Mouse (Mus musculus) hindbrain, embryonic 16.5 days (tissue): ENCODE data around the gene Papln. TPM values are rescaled to one million over a fixed set of nuclear protein-coding genes. Genes with fewer than 3 reads are reported as not detected.

Experiments
- ATAC-seq: fragments of 200-750 bp; cut with Nextera tagmentation; 2 replicates; pipeline ENCODE4 v1.8.0; 2017; ENCODE audit warnings: moderate TSS enrichment, moderate library complexity
- H3K27ac ChIP-seq: fragments of 300-500 bp; sonication (generic); 2 replicates; pipeline ENCODE4 v1.5.1; 2014; ENCODE audit warnings: low read depth, mild to moderate bottlenecking, control low read depth, low read length, moderate library complexity
- H3K27me3 ChIP-seq: fragments of 300-500 bp; sonication (generic); replicated peaks from 2 replicates; pipeline ENCODE4 v1.6.1; 2014; ENCODE audit warnings: low read length; ENCODE audit not compliant: control insufficient read depth, insufficient read depth
- H3K36me3 ChIP-seq: fragments of 300-500 bp; sonication (generic); 2 replicates; pipeline ENCODE4 v1.6.1; 2014; ENCODE audit warnings: mild to moderate bottlenecking, low read length, moderate library complexity, mixed read lengths; ENCODE audit not compliant: control insufficient read depth, insufficient read depth
- H3K4me1 ChIP-seq: fragments of 300-500 bp; sonication (generic); 2 replicates; pipeline ENCODE4 v1.6.1; 2014; ENCODE audit warnings: low read depth, low read length; ENCODE audit not compliant: control insufficient read depth, insufficient read depth
- H3K4me2 ChIP-seq: fragments of 300-500 bp; sonication (generic); 2 replicates; pipeline ENCODE4 v1.6.1; 2014; ENCODE audit warnings: mild to moderate bottlenecking, low read length, control low read depth, moderate library complexity
- H3K4me3 ChIP-seq: fragments of 300-500 bp; sonication (generic); 2 replicates; pipeline ENCODE4 v1.5.1; 2014; ENCODE audit warnings: mild to moderate bottlenecking, low read length, control low read depth, moderate library complexity
- H3K9ac ChIP-seq: fragments of 300-500 bp; sonication (generic); 2 replicates; pipeline ENCODE4 v1.6.1; 2014; ENCODE audit warnings: low read depth, mild to moderate bottlenecking, control low read depth, low read length, moderate library complexity
- H3K9me3 ChIP-seq: fragments of 300-500 bp; sonication (generic); 2 replicates; pipeline ENCODE4 v1.6.1; 2014; ENCODE audit warnings: mild to moderate bottlenecking, low read length, moderate library complexity; ENCODE audit not compliant: control insufficient read depth
- WGBS: fragments of 180-500 bp; shearing (Covaris S2); extraction: QIAGEN DNeasy Blood & Tissue Kit; methylation state at CpG from one replicate; pipeline ENCODE4 v1.1.7; 2014; 5-methylcytosine and 5-hydroxymethylcytosine counted together
- polyA plus RNA-seq: library from polyadenylated mRNA; unstranded; fragments of >200 nt; fragmentation: Nextera tagmentation; extraction: Ambion mirVana; gene quantifications from 2 replicates; pipeline ENCODE4 v1.2.1, GENCODE M21; 2015

Gene Papln
- polyA plus RNA-seq, 1 experiment from 2014 or later: 0.31 TPM

- no peaks in the 10 kb centered on the region for H3K9me3 ChIP-seq
- H3K4me3 ChIP-seq: no peak overlapping the region
- H3K4me1 ChIP-seq: no peaks in the 10 kb centered on the region
- no peak overlapping the region for H3K9ac ChIP-seq
- no peaks in the 10 kb centered on the region for H3K27me3 ChIP-seq
- peaks cover 36% of the 10 kb centered on the region for H3K36me3 ChIP-seq
- ATAC-seq: no peak
- 83% methylated on average over 8 of the region's 8 CpGs for WGBS
- H3K27ac ChIP-seq: no peak overlapping the region
- H3K4me2 ChIP-seq: no peak overlapping the region
Observed at GRCm38 (mm10) chr12:83736236-83736635, 27.2 kb upstream of the Papln start.

DNA sequence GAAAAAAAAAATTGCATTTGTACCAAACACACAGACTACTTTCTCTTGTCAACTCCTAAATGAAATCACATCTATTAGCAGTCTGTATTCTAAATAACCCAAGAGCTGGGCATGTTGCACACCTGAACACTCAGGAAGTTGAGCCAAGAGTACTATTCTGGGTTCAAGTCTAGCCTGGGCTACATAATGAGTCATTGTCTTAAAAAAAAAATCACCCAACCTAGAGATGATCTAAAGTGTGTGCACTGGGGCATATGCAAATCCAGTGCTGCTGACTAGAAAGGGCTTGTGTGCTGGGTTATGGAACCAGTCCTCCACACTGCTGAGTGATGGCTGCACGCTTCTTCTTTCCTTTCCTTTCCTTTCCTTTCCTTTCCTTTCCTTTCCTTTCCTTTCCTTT lies 24.8 kb upstream of the Papln start:
- 100% methylated on average over 1 of the region's 1 CpGs for WGBS

GRCm38 (mm10) chr12:83741722-83742121 lies 21.7 kb upstream of the Papln start:
- ATAC-seq: no peak
- H3K9ac ChIP-seq: no peak overlapping the region
- H3K4me2 ChIP-seq: no peak overlapping the region
- no peaks in the 10 kb centered on the region for H3K27me3 ChIP-seq
- H3K4me3 ChIP-seq: no peak overlapping the region
- H3K27ac ChIP-seq: no peak overlapping the region
- WGBS: 82% methylated on average over 5 of the region's 5 CpGs
- no peaks in the 10 kb centered on the region for H3K9me3 ChIP-seq
- no peaks in the 10 kb centered on the region for H3K4me1 ChIP-seq
- peaks cover 5% of the 10 kb centered on the region; the same call in 1 of the 2 replicates for H3K36me3 ChIP-seq

More for the DNA sequence above, 24.8 kb upstream of the Papln start:
- Histone ChIP-seq H3K9ac (no peak overlapping the region), H3K9me3 (no peaks in the 10 kb centered on the region), H3K27ac (no peak overlapping the region), H3K4me2 (no peak overlapping the region), H3K4me3 (no peak overlapping the region), H3K4me1 (no peaks in the 10 kb centered on the region), H3K27me3 (no peaks in the 10 kb centered on the region), H3K36me3 (peaks cover 18% of the 10 kb centered on the region)
- ATAC-seq: no peak

GRCm38 (mm10) chr12:83742834-83743233 lies 20.6 kb upstream of the Papln start:
- H3K9ac ChIP-seq: no peak overlapping the region
- ATAC-seq: no peak
- H3K4me1 ChIP-seq: no peaks in the 10 kb centered on the region
- H3K27me3 ChIP-seq: no peaks in the 10 kb centered on the region
- no peaks in the 10 kb centered on the region for H3K9me3 ChIP-seq
- no peak overlapping the region for H3K27ac ChIP-seq
- H3K4me2 ChIP-seq: no peak overlapping the region
- 70% methylated on average over 4 of the region's 4 CpGs for WGBS
- H3K4me3 ChIP-seq: no peak overlapping the region
- H3K36me3 ChIP-seq: peaks cover 5% of the 10 kb centered on the region; the same call in 1 of the 2 replicates

GRCm38 (mm10) chr12:83743712-83744111 lies 19.7 kb upstream of the Papln start:
- no peaks in the 10 kb centered on the region for H3K27me3 ChIP-seq

GRCm38 (mm10) chr12:83749186-83749585 lies 14.2 kb upstream of the Papln start:
- WGBS: 42% methylated on average over 1 of the region's 1 CpGs
- Histone ChIP-seq H3K27ac (no peak overlapping the region), H3K27me3 (no peaks in the 10 kb centered on the region), H3K36me3 (no peaks in the 10 kb centered on the region), H3K9ac (no peak overlapping the region), H3K9me3 (peaks cover 4% of the 10 kb centered on the region; the same call in 1 of the 2 replicates), H3K4me2 (no peak overlapping the region), H3K4me1 (no peaks in the 10 kb centered on the region), H3K4me3 (no peak overlapping the region)
- no peak for ATAC-seq

More at GRCm38 (mm10) chr12:83743712-83744111, 19.7 kb upstream of the Papln start:
- WGBS: 86% methylated on average over 3 of the region's 3 CpGs
- Histone ChIP-seq H3K4me2 (no peak overlapping the region), H3K9ac (no peak overlapping the region), H3K27ac (no peak overlapping the region), H3K4me3 (no peak overlapping the region), H3K9me3 (no peaks in the 10 kb centered on the region), H3K36me3 (peaks cover 5% of the 10 kb centered on the region; the same call in 1 of the 2 replicates), H3K4me1 (no peaks in the 10 kb centered on the region)
- no peak for ATAC-seq

- Histone ChIP-seq H3K36me3 (no peaks in the 10 kb centered on the region), H3K4me3 (no peak overlapping the region), H3K27me3 (no peaks in the 10 kb centered on the region), H3K9me3 (peaks cover 4% of the 10 kb centered on the region; the same call in 1 of the 2 replicates), H3K27ac (no peak overlapping the region), H3K9ac (no peak overlapping the region), H3K4me1 (no peaks in the 10 kb centered on the region), H3K4me2 (no peak overlapping the region)
- WGBS: 34% methylated on average over 2 of the region's 2 CpGs
- no peak for ATAC-seq
Observed at GRCm38 (mm10) chr12:83752495-83752894, 10.9 kb upstream of the Papln start.

DNA sequence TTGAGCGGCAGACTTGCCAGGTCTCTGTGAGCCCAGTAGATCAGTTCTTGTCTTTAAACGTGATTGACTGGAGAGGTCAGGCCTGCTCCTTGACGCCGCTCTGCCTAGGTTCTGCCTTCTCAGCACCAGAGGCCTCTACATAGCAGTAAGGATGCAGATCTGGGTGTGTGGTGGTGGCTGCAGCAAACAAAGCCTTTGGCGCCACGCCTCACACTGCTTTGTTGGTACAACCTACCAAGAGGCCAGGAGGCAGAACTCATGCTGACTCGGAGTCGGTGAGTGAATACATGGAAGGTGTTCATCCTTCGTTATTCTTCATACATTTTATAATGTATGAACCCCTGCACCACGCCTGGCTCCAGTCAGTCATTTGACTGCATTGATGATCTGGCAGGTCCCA lies 4.7 kb upstream of the Papln start:
- no peaks in the 10 kb centered on the region for H3K9me3 ChIP-seq
- no peaks in the 10 kb centered on the region for H3K36me3 ChIP-seq
- no peaks in the 10 kb centered on the region for H3K27me3 ChIP-seq
- peaks cover 12% of the 10 kb centered on the region for H3K4me1 ChIP-seq
- no peak overlapping the region for H3K27ac ChIP-seq
- H3K9ac ChIP-seq: no peak overlapping the region
- no peak overlapping the region for H3K4me2 ChIP-seq
- no peak for ATAC-seq
- WGBS: 69% methylated on average over 10 of the region's 10 CpGs
- H3K4me3 ChIP-seq: no peak overlapping the region

GRCm38 (mm10) chr12:83760201-83760600 lies 3.2 kb upstream of the Papln start:
- Histone ChIP-seq H3K9ac (no peak overlapping the region), H3K27ac (no peak overlapping the region), H3K27me3 (no peaks in the 10 kb centered on the region), H3K9me3 (no peaks in the 10 kb centered on the region), H3K4me3 (no peak overlapping the region), H3K36me3 (no peaks in the 10 kb centered on the region), H3K4me2 (no peak overlapping the region), H3K4me1 (peaks cover 17% of the 10 kb centered on the region)
- 91% methylated on average over 2 of the region's 2 CpGs for WGBS
- no peak for ATAC-seq

- H3K36me3 ChIP-seq: no peaks in the 10 kb centered on the region
- no peak overlapping the region for H3K9ac ChIP-seq
- no peak for ATAC-seq
- H3K4me2 ChIP-seq: no peak overlapping the region
- no peaks in the 10 kb centered on the region for H3K27me3 ChIP-seq
- 29% methylated on average over 4 of the region's 4 CpGs for WGBS
- no peak overlapping the region for H3K27ac ChIP-seq
- H3K4me1 ChIP-seq: peaks cover 17% of the 10 kb centered on the region
- no peaks in the 10 kb centered on the region for H3K9me3 ChIP-seq
- no peak overlapping the region for H3K4me3 ChIP-seq
Observed at GRCm38 (mm10) chr12:83762706-83763105, 728 bp upstream of the Papln start.
